ENCODE assay signal across 8 mouse cellular contexts in the genomic region with DNA sequence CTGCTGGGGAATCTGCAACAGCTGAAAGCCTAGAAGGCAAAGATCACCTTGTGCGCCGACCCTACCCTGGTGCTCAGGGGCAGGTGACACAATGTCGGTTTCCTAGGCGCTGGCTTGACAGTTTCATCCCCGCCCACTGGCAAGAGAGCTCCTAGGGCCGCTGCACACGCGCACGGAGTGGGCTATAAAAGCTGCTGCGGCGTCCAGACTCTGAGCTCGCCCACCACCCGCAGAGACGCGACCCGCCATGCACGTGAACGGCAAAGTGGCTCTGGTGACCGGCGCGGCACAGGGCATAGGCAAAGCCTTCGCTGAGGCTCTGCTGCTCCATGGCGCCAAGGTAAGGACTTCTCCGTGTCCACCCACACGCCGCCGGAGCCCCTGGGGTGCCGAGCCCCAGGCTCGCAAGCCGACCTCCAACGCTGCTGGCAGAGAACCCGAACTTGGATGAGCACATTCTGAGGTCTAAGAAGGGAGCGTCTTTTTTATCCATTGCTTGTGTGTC. TPM values are rescaled to one million over a fixed set of nuclear protein-coding genes. Genes with fewer than 3 reads are reported as not detected.
A peak's percentile ranks its signal among the peaks of the same experiment; 100 is the strongest.
DNase-seq lines count a peak whose midpoint lies in the region; ATAC-seq lines count a peak whose summit lies in the region.

A gene (plus strand): TSS at position 213 of the 505 bp plus-strand sequence.

- H3K4me2 ChIP-seq in forebrain, embryonic 14.5 days (ENCODE audit: low read length) = peak within 1 kb of the TSS; percentile 92

- WGBS in forebrain, embryonic 14.5 days = under 1% methylated on average over 33 of the region's 33 CpGs

- H3K9ac ChIP-seq in forebrain, embryonic 14.5 days (ENCODE audit: low read length) = peak within 1 kb of the TSS; percentile 64

- ATAC-seq in forebrain, embryonic 14.5 days = peak; percentile 80
- no peak for ATAC-seq in inflammation-experienced regulatory T-cells, adult 6 months

- DNase-seq in thymus, postnatal 4 days = peak; percentile 10
- DNase-seq in thymus, postnatal 14 days = no peak
- DNase-seq in forebrain, embryonic 14.5 days (ENCODE audit: low spot score) = peak; percentile 65
- peak; percentile 54 to 63 for DNase-seq in heart, postnatal 36 days
- DNase-seq in layer of hippocampus, postnatal 10 days (ENCODE audit: low spot score in 2 of 2) = peak; percentile 13 to 39
- peak; percentile 77 for DNase-seq in lung, postnatal 25 days (ENCODE audit: low spot score)
- DNase-seq in retina, embryonic 14.5 days (ENCODE audit: low spot score) = peak; percentile 70

- H3K4me1 ChIP-seq in forebrain, embryonic 14.5 days (ENCODE audit: control insufficient read depth, insufficient read depth, low read length) = peaks cover 10% of the 10 kb centered on the region; the same call in 1 of the 2 replicates

- H3K9me3 ChIP-seq in forebrain, embryonic 14.5 days (replicated peaks; ENCODE audit: control insufficient read depth, low read length) = no peaks in the 10 kb centered on the region

- no peaks in the 10 kb centered on the region for H3K27me3 ChIP-seq in forebrain, embryonic 14.5 days (replicated peaks; ENCODE audit: control insufficient read depth, insufficient read depth, low read length)

- H3K27ac ChIP-seq in forebrain, embryonic 14.5 days (ENCODE audit: low read depth, low read length) = no peak within 1 kb of the TSS

- intact Hi-C loops in heart, postnatal 36 days (cut with DNase I) = loop anchor here (10.0 kb wide), 1 partner anchor 230 kb away; no protein-coding TSS in a partner anchor

- no peaks in the 10 kb centered on the region for H3K36me3 ChIP-seq in forebrain, embryonic 14.5 days (ENCODE audit: control insufficient read depth, insufficient read depth, low read length)

- peak within 1 kb of the TSS; percentile 52 for H3K4me3 ChIP-seq in forebrain, embryonic 14.5 days (ENCODE audit: low read depth, low read length)

RNA-seq across cellular contexts. Expression of the gene that starts here (rescaled TPM):
- 4.7 and 6.4 TPM in 2 replicates for polyA plus RNA-seq in forebrain, embryonic 14.5 days (2014; fragmentation: Nextera tagmentation; extraction: Ambion mirVana)
- 10 to 100 TPM in 1 of 2 experiments, 1 to 10 TPM in 1; 8.4 to 11.2 TPM for total RNA-seq in heart, postnatal 36 days (2021)
- 1 to 10 TPM; 2.0 to 3.0 TPM for total RNA-seq in layer of hippocampus, postnatal 10 days (2021)
- 1 to 10 TPM in 1 of 3 experiments, not detected in 2; 1.1 TPM for polyA plus RNA-seq in inflammation-experienced regulatory T-cells, adult 6 months (2017; shearing (Covaris generic))
